Mouse (Mus musculus): ENCODE results near the gene Rbpj. TPM values are rescaled to one million over a fixed set of nuclear protein-coding genes. Genes with fewer than 3 reads are reported as not detected.
"Not testable (repeated sequence)": the region's sequence is repeated elsewhere in the genome, so short reads cannot be mapped to it uniquely, and the experiment has no call there.

Rbpj gene
- polyA plus RNA-seq, 2 experiments = 49.7 to 57.3 TPM

GRCm38 (mm10) chr5:53668021-53668420, 202.1 kb downstream of the Rbpj start:
- ATAC-seq (ENCODE audit: low FRiP score, low read depth) = no peak
- no peak overlapping the region for H3K4me3 ChIP-seq (replicated peaks; ENCODE audit: low read length)
- H3K27ac ChIP-seq (replicated peaks; ENCODE audit: low read depth, low read length) = no peak overlapping the region
- TF ChIP-seq POLR2A (IDR thresholded peaks at IDR 0.05; ENCODE audit: borderline replicate concordance, extremely low read depth, insufficient read depth, insufficient read length) = no peak
- H3K27me3 ChIP-seq (ENCODE audit: control insufficient read depth, insufficient read depth, low read length) = no peaks in the 10 kb centered on the region
- no peak for DNase-seq (ENCODE audit: low spot score)
- no peaks in the 10 kb centered on the region for H3K4me1 ChIP-seq (ENCODE audit: control insufficient read depth, insufficient read depth, low read length)
- WGBS = 90% methylated on average over 5 of the region's 5 CpGs
- H3K9ac ChIP-seq (ENCODE audit: low read depth, low read length, severe bottlenecking) = no peak overlapping the region
- no peaks in the 10 kb centered on the region for H3K9me3 ChIP-seq (ENCODE audit: control insufficient read depth, low read length)
- H3K4me2 ChIP-seq (replicated peaks; ENCODE audit: low read depth, low read length, severe bottlenecking) = no peak overlapping the region
- H3K36me3 ChIP-seq (ENCODE audit: control insufficient read depth, insufficient read depth, low read length) = no peaks in the 10 kb centered on the region

- no peaks in the 10 kb centered on the region for H3K4me1 ChIP-seq (ENCODE audit: control insufficient read depth, insufficient read depth, low read length)
- TF ChIP-seq POLR2A (IDR thresholded peaks at IDR 0.05; ENCODE audit: borderline replicate concordance, extremely low read depth, insufficient read depth, insufficient read length) = no peak
- no peak for DNase-seq (ENCODE audit: low spot score)
- ATAC-seq (ENCODE audit: low FRiP score, low read depth) = no peak
- no peak overlapping the region for H3K4me2 ChIP-seq (replicated peaks; ENCODE audit: low read depth, low read length, severe bottlenecking)
- H3K4me3 ChIP-seq (replicated peaks; ENCODE audit: low read length) = no peak overlapping the region
- no peak overlapping the region for H3K9ac ChIP-seq (ENCODE audit: low read depth, low read length, severe bottlenecking)
- no peaks in the 10 kb centered on the region for H3K27me3 ChIP-seq (ENCODE audit: control insufficient read depth, insufficient read depth, low read length)
- WGBS = 81% methylated on average over 10 of the region's 10 CpGs
- no peaks in the 10 kb centered on the region for H3K9me3 ChIP-seq (ENCODE audit: control insufficient read depth, low read length)
- H3K36me3 ChIP-seq (ENCODE audit: control insufficient read depth, insufficient read depth, low read length) = no peaks in the 10 kb centered on the region
- no peak overlapping the region for H3K27ac ChIP-seq (replicated peaks; ENCODE audit: low read depth, low read length)
Measured at GRCm38 (mm10) chr5:53670321-53670938, 204.5 kb downstream of the Rbpj start.

- no peaks in the 10 kb centered on the region for H3K27me3 ChIP-seq (ENCODE audit: control insufficient read depth, insufficient read depth, low read length)
- TF ChIP-seq POLR2A (IDR thresholded peaks at IDR 0.05; ENCODE audit: borderline replicate concordance, extremely low read depth, insufficient read depth, insufficient read length) = no peak
- H3K27ac ChIP-seq (replicated peaks; ENCODE audit: low read depth, low read length) = no peak overlapping the region
- DNase-seq (ENCODE audit: low spot score) = no peak
- no peak overlapping the region for H3K9ac ChIP-seq (ENCODE audit: low read depth, low read length, severe bottlenecking)
- no peak for ATAC-seq (ENCODE audit: low FRiP score, low read depth)
- no peak overlapping the region for H3K4me3 ChIP-seq (replicated peaks; ENCODE audit: low read length)
- H3K9me3 ChIP-seq (ENCODE audit: control insufficient read depth, low read length) = no peaks in the 10 kb centered on the region
- H3K4me2 ChIP-seq (replicated peaks; ENCODE audit: low read depth, low read length, severe bottlenecking) = no peak overlapping the region
- no peaks in the 10 kb centered on the region for H3K4me1 ChIP-seq (ENCODE audit: control insufficient read depth, insufficient read depth, low read length)
- no peaks in the 10 kb centered on the region for H3K36me3 ChIP-seq (ENCODE audit: control insufficient read depth, insufficient read depth, low read length)
- 65% methylated on average over 4 of the region's 4 CpGs for WGBS
Measured at GRCm38 (mm10) chr5:53671507-53671906, 205.6 kb downstream of the Rbpj start.

GRCm38 (mm10) chr5:53672352-53672751, 206.4 kb downstream of the Rbpj start:
- Histone ChIP-seq H3K9me3 (ENCODE audit: control insufficient read depth, low read length) (no peaks in the 10 kb centered on the region), H3K4me1 (ENCODE audit: control insufficient read depth, insufficient read depth, low read length) (no peaks in the 10 kb centered on the region), H3K27me3 (ENCODE audit: control insufficient read depth, insufficient read depth, low read length) (no peaks in the 10 kb centered on the region), H3K4me3 (replicated peaks; ENCODE audit: low read length) (no peak overlapping the region), H3K9ac (ENCODE audit: low read depth, low read length, severe bottlenecking) (no peak overlapping the region), H3K27ac (replicated peaks; ENCODE audit: low read depth, low read length) (no peak overlapping the region), H3K36me3 (ENCODE audit: control insufficient read depth, insufficient read depth, low read length) (no peaks in the 10 kb centered on the region), H3K4me2 (replicated peaks; ENCODE audit: low read depth, low read length, severe bottlenecking) (no peak overlapping the region)
- no peak for TF ChIP-seq POLR2A (IDR thresholded peaks at IDR 0.05; ENCODE audit: borderline replicate concordance, extremely low read depth, insufficient read depth, insufficient read length)
- DNase-seq (ENCODE audit: low spot score) (peak; percentile 69), ATAC-seq (ENCODE audit: low FRiP score, low read depth) (peak; percentile 84)
- WGBS = 17% methylated on average over 5 of the region's 5 CpGs

GRCm38 (mm10) chr5:53673493-53674150, 207.7 kb downstream of the Rbpj start:
- H3K9me3 ChIP-seq (ENCODE audit: control insufficient read depth, low read length); H3K4me2 ChIP-seq (replicated peaks; ENCODE audit: low read depth, low read length, severe bottlenecking); H3K36me3 ChIP-seq (ENCODE audit: control insufficient read depth, insufficient read depth, low read length); H3K27ac ChIP-seq (replicated peaks; ENCODE audit: low read depth, low read length); H3K4me1 ChIP-seq (ENCODE audit: control insufficient read depth, insufficient read depth, low read length); ATAC-seq (ENCODE audit: low FRiP score, low read depth); H3K4me3 ChIP-seq (replicated peaks; ENCODE audit: low read length); H3K27me3 ChIP-seq (ENCODE audit: control insufficient read depth, insufficient read depth, low read length); DNase-seq (ENCODE audit: low spot score); H3K9ac ChIP-seq (ENCODE audit: low read depth, low read length, severe bottlenecking): not testable (repeated sequence)
- WGBS = 87% methylated on average over 4 of the region's 6 CpGs

Measured in limb, embryonic 14.5 days (tissue).